ENCODE assay signal across 9 mouse cellular contexts in genomic region chr12:58802410-58802809, GRCm38 (mm10).
DNase-seq lines count a peak whose midpoint lies in the region; ATAC-seq and TF ChIP-seq lines count a peak whose summit lies in the region.
"Had no signal": no experiment of that assay in that cellular context is flagged by ENCODE, and none has a peak within 500 bp of the region (broad histone marks: within the 10 kb centered on the region; RNA-seq: fewer than 3 reads in every experiment).

No protein-coding gene starts in this region.

- H3K9ac ChIP-seq in CH12.LX (ENCODE audit: insufficient read depth, low read depth): no peak overlapping the region
- no peak overlapping the region for H3K9ac ChIP-seq in forebrain, embryonic 11.5 days (ENCODE audit: low read length)
- H3K9ac ChIP-seq: embryonic facial prominence, embryonic 13.5 days had no signal

- H3K4me2 ChIP-seq in CH12.LX (ENCODE audit: insufficient read depth, low read depth, poor library complexity, severe bottlenecking): no peak overlapping the region
- no peak overlapping the region for H3K4me2 ChIP-seq in forebrain, embryonic 11.5 days (ENCODE audit: low read depth, low read length, severe bottlenecking)
- H3K4me2 ChIP-seq: embryonic facial prominence, embryonic 13.5 days had no signal

- no peaks in the 10 kb centered on the region for H3K79me2 ChIP-seq in CH12.LX (replicated peaks; ENCODE audit: control insufficient read depth, extremely low read depth, insufficient read depth, poor library complexity, severe bottlenecking)

- intact Hi-C loops in heart, postnatal 14 days (cut with DNase I): loop anchor here (1.0 to 10.0 kb wide), 2 partner anchors 588 to 976 kb away; partner anchors contain the start of gene Sstr1

- peak; percentile 87 for DNase-seq in CH12.LX (ENCODE audit: extremely low read depth)
- DNase-seq in brain, adult 2 months (ENCODE audit: low read depth, low spot score): peak; percentile 94
- DNase-seq in forebrain, embryonic 11.5 days (ENCODE audit: low spot score): peak; percentile 91
- peak; percentile 71 to 82 for DNase-seq in heart, postnatal 14 days
- peak; percentile 70 for DNase-seq in large intestine, adult 2 months (ENCODE audit: low read depth, low spot score)
- DNase-seq in lung, adult 2 months: peak; percentile 46
- DNase-seq in retina, embryonic 14.5 days (ENCODE audit: low spot score): peak; percentile 85
- DNase-seq in thymus, postnatal 25 days: peak; percentile 43

- dilution Hi-C loops in CH12.LX (cut with MboI; ENCODE audit: extremely low pct_ligation_motif_present, extremely low pct_unique_long_range_greater_than_20kb, low sequenced_read_pairs): no loop called here

- peak; percentile 83 to 90 for TF ChIP-seq CTCF in CH12.LX (conservative IDR thresholded peaks at IDR 0.05 in 1 of 2, IDR thresholded peaks at IDR 0.05 in 1 of 2; ENCODE audit: low read depth in 2 of 2, low read length in 2 of 2)
- TF ChIP-seq CTCF in lung, adult 2 months (IDR thresholded peaks at IDR 0.05; ENCODE audit: insufficient read depth, low read length): peak; percentile 82

- H3K36me3 ChIP-seq in CH12.LX (replicated peaks in 1 of 2; ENCODE audit: control insufficient read depth in 1 of 2, insufficient read depth in 1 of 2, low read length in 1 of 2): no peaks in the 10 kb centered on the region
- H3K36me3 ChIP-seq in forebrain, embryonic 11.5 days (ENCODE audit: control insufficient read depth, insufficient read depth, low read length): no peaks in the 10 kb centered on the region
- H3K36me3 ChIP-seq: embryonic facial prominence, embryonic 13.5 days had no signal

- H3K9me3 ChIP-seq in CH12.LX (replicated peaks; ENCODE audit: low read length): no peaks in the 10 kb centered on the region
- H3K9me3 ChIP-seq in forebrain, embryonic 11.5 days (ENCODE audit: control insufficient read depth, low read length): no peaks in the 10 kb centered on the region
- H3K9me3 ChIP-seq: embryonic facial prominence, embryonic 13.5 days had no signal

- ATAC-seq in forebrain, embryonic 11.5 days (replicated peaks; ENCODE audit: low FRiP score): peak; percentile 89

- TF ChIP-seq EP300 in CH12.LX (IDR thresholded peaks at IDR 0.05; ENCODE audit: low read length): no peak

- no peaks in the 10 kb centered on the region for H3K27me3 ChIP-seq in CH12.LX (replicated peaks)
- H3K27me3 ChIP-seq in forebrain, embryonic 11.5 days (ENCODE audit: control insufficient read depth, insufficient read depth, low read length): no peaks in the 10 kb centered on the region
- H3K27me3 ChIP-seq: embryonic facial prominence, embryonic 13.5 days had no signal

- H3K4me1 ChIP-seq in CH12.LX (ENCODE audit: control insufficient read depth in 1 of 2, insufficient read depth in 2 of 2): no peaks in the 10 kb centered on the region
- no peaks in the 10 kb centered on the region for H3K4me1 ChIP-seq in forebrain, embryonic 11.5 days (replicated peaks; ENCODE audit: control insufficient read depth, insufficient read depth, low read length)
- H3K4me1 ChIP-seq in lung, adult 2 months (ENCODE audit: control insufficient read depth, insufficient read depth, low read length): no peaks in the 10 kb centered on the region
- H3K4me1 ChIP-seq: embryonic facial prominence, embryonic 13.5 days had no signal

- no peak overlapping the region for H3K4me3 ChIP-seq in CH12.LX (replicated peaks in 1 of 3; ENCODE audit: low read depth in 2 of 3, low read length in 2 of 3, poor library complexity in 1 of 3)
- H3K4me3 ChIP-seq in forebrain, embryonic 11.5 days (ENCODE audit: low read depth, low read length): no peak overlapping the region
- no peak overlapping the region for H3K4me3 ChIP-seq in lung, adult 2 months (replicated peaks; ENCODE audit: extremely low read depth, low read depth, low read length)
- H3K4me3 ChIP-seq: embryonic facial prominence, embryonic 13.5 days had no signal

- no peak for TF ChIP-seq POLR2A in CH12.LX (IDR thresholded peaks at IDR 0.05; ENCODE audit: low read depth, low read length)
- no peak for TF ChIP-seq POLR2A in lung, adult 2 months (IDR thresholded peaks at IDR 0.05; ENCODE audit: borderline replicate concordance, extremely low read depth, low read depth, low read length)

- no peak overlapping the region for H3K27ac ChIP-seq in CH12.LX (ENCODE audit: insufficient read depth, low read depth)
- H3K27ac ChIP-seq in forebrain, embryonic 11.5 days (ENCODE audit: low read depth, low read length): no peak overlapping the region
- H3K27ac ChIP-seq: embryonic facial prominence, embryonic 13.5 days had no signal

- peak; percentile 80 for TF ChIP-seq RAD21 in CH12.LX (IDR thresholded peaks at IDR 0.05; ENCODE audit: low read depth, low read length)

- in situ Hi-C loops in CH12.LX (cut with MboI; ENCODE audit: low pct_ligation_motif_present, low pct_unique_long_range_greater_than_20kb, low sequenced_read_pairs): loop anchor here (25.0 kb wide), 1 partner anchor 135 kb away; no protein-coding TSS in a partner anchor

- 39% methylated on average over 4 of the region's 4 CpGs for WGBS in forebrain, embryonic 11.5 days
- WGBS in large intestine, adult 2 months: 34% methylated on average over 4 of the region's 4 CpGs
- 35% methylated on average over 4 of the region's 4 CpGs for WGBS in lung, adult 2 months

TF ChIP-seq in CH12.LX, 34 proteins besides CTCF, POLR2A, EP300 and RAD21:
- peak; percentile 58 for TF ChIP-seq MAX (IDR thresholded peaks at IDR 0.05; ENCODE audit: low read length)
- TF ChIP-seq ETS1 (conservative IDR thresholded peaks at IDR 0.05; ENCODE audit: low read depth, low read length): no peak
- TF ChIP-seq MYC (IDR thresholded peaks at IDR 0.05; ENCODE audit: low read depth, low read length): peak; percentile 86
- peak; percentile 85 for TF ChIP-seq SMC3 (IDR thresholded peaks at IDR 0.05; ENCODE audit: low read depth, low read length)

Comparison
In these comparisons a context has a peak if more than half of its experiments do, and no peak if none do; other contexts are left out.
1. DNase-seq: peak in every context shown above with its lines; median percentile 94 in brain, adult 2 months; 91 in forebrain, embryonic 11.5 days; 87 in CH12.LX; 85 in retina, embryonic 14.5 days; 76 in heart, postnatal 14 days; 70 in large intestine, adult 2 months; 46 in lung, adult 2 months; 43 in thymus, postnatal 25 days.